In the genomic region with DNA sequence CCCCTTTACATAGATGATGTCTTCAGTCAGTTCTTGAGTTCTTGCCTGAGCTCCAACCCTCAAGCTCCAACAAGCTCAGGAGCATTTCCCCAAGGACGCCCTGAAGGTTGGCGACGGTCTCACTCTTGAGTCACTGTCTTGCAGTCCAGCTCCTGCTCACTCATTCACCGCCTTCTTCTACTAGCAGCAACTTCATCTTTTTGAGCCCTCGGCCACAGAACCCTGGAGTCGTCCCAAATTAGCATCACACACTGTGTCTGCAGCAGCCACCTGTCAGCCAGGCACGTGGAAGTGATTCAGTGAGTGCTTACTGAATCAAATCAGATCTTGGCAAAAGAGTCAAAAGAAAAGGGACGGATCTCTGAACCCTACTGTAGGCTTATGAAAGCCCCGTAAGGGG, we compare ENCODE assay signal across 25 mouse cellular contexts. TPM values are rescaled to one million over a fixed set of nuclear protein-coding genes. Genes with fewer than 3 reads are reported as not detected.
DNase-seq lines count a peak whose midpoint lies in the region; ATAC-seq and TF ChIP-seq lines count a peak whose summit lies in the region.
"Had no signal": no experiment of that assay in that cellular context is flagged by ENCODE, and none has a peak within 500 bp of the region (broad histone marks: within the 10 kb centered on the region; RNA-seq: fewer than 3 reads in every experiment).

No protein-coding gene starts in this region.

- peak; percentile 18; the same call in 1 of the 2 replicates for ATAC-seq in granulocyte monocyte progenitor cell, adult 5-6 weeks (replicated peaks; ENCODE audit: poor library complexity, severe bottlenecking)
- ATAC-seq: forebrain, embryonic 16.5 days; liver, postnatal 0 days; Patski had no signal

- no peaks in the 10 kb centered on the region for H3K36me3 ChIP-seq in C2C12 (ENCODE audit: control insufficient read depth, insufficient read depth)
- H3K36me3 ChIP-seq: heart, embryonic 15.5 days; limb, embryonic 10.5 days; neural tube, embryonic 15.5 days had no signal

- peak; percentile 23 to 65 for DNase-seq in adrenal gland, adult (ENCODE audit: inconsistent age in 2 of 2, low spot score in 1 of 2)
- no peak for DNase-seq in adrenal gland, postnatal 4 days (ENCODE audit: low spot score in 2 of 2)
- DNase-seq in cerebellum, postnatal 25 days = peak; percentile 23 to 45
- no peak for DNase-seq in cerebellum, adult 11-12 months
- DNase-seq in right cerebral cortex, postnatal 14 days = no peak
- DNase-seq in gastrocnemius, postnatal 4 days (ENCODE audit: low spot score in 2 of 2) = no peak
- DNase-seq: cerebellum, adult 11 months; embryo, embryonic 11 days; heart, adult 2 months; heart, postnatal 4 days; kidney, adult 8-10 months; kidney, postnatal 25 days; liver, postnatal 0 days; lung, postnatal 10 days; midbrain, embryonic 14.5 days; right cerebral cortex, postnatal 4 days had no signal

- peaks cover 7% of the 10 kb centered on the region for H3K27me3 ChIP-seq in C2C12 (ENCODE audit: control insufficient read depth, insufficient read depth, insufficient read length)
- H3K27me3 ChIP-seq: heart, embryonic 15.5 days; neural tube, embryonic 15.5 days; Patski had no signal

- no peaks in the 10 kb centered on the region for H3K79me2 ChIP-seq in C2C12 (ENCODE audit: control insufficient read depth, insufficient read depth)

- H3ac ChIP-seq in C2C12 (ENCODE audit: control insufficient read depth, insufficient read length, low read depth) = no peak overlapping the region

- no peak for TF ChIP-seq CTCF in C2C12 (IDR thresholded peaks at IDR 0.05; ENCODE audit: control insufficient read depth, insufficient read depth, insufficient read length)

- H3K4me3 ChIP-seq in C2C12 (ENCODE audit: insufficient read depth, poor library complexity, severe bottlenecking) = no peak overlapping the region
- H3K4me3 ChIP-seq: heart, adult 2 months; heart, embryonic 15.5 days; left cerebral cortex, adult 2 months; limb, embryonic 10.5 days; megakaryocyte, embryonic 14.5 days; neural tube, embryonic 15.5 days had no signal

- no peaks in the 10 kb centered on the region for H3K79me3 ChIP-seq in C2C12 (ENCODE audit: low read depth)

TF ChIP-seq in C2C12, 6 proteins besides CTCF, POLR2A, EP300 and RAD21:
- TF ChIP-seq CEBPB (IDR thresholded peaks at IDR 0.05; ENCODE audit: low read depth) (no peak), MYOD1 (IDR thresholded peaks at IDR 0.05; ENCODE audit: control insufficient read depth, insufficient read length, low read depth) (peak; percentile 20)

RNA-seq across cellular contexts. Expression of a gene that starts 46.3 kb away (rescaled TPM):
- 100 to 1,000 TPM; 290 to 301 TPM for total RNA-seq in adrenal gland, postnatal 4 days (2021)
- polyA plus RNA-seq in C2C12 (2012; fragmentation: generic; extraction: Trizol) = 174 TPM
- total RNA-seq in granulocyte monocyte progenitor cell, adult 5-6 weeks (2014; fragmentation: Nextera tagmentation) = 278 and 296 TPM in 2 replicates
- total RNA-seq in granulocyte monocyte progenitor cell, adult 5-6 weeks (2017) = 176 and 201 TPM in 2 replicates
- 100 to 1,000 TPM; 190 to 191 TPM for total RNA-seq in gastrocnemius, postnatal 4 days (2021)

RNA-seq across cellular contexts. Expression of a gene that starts 52.7 kb away (rescaled TPM):
- 1 to 10 TPM; 6.5 to 8.3 TPM for total RNA-seq in adrenal gland, postnatal 4 days (2021)
- polyA plus RNA-seq in C2C12 (2012; fragmentation: generic; extraction: Trizol) = 2.7 TPM
- total RNA-seq in granulocyte monocyte progenitor cell, adult 5-6 weeks (2014; fragmentation: Nextera tagmentation) = 35.1 and 50.4 TPM in 2 replicates
- total RNA-seq in granulocyte monocyte progenitor cell, adult 5-6 weeks (2017) = 137 and 160 TPM in 2 replicates
- total RNA-seq in gastrocnemius, postnatal 4 days (2021) = 10 to 100 TPM; 19.0 to 20.0 TPM

Comparison
In these comparisons a context has a peak if more than half of its experiments do, and no peak if none do; other contexts are left out.
1. DNase-seq: peak in adrenal gland, adult (2 of 2) and cerebellum, postnatal 25 days (2 of 2); none in adrenal gland, postnatal 4 days (0 of 2), cerebellum, adult 11-12 months (single experiment), right cerebral cortex, postnatal 14 days (single experiment) and gastrocnemius, postnatal 4 days (0 of 2).